Mouse (Mus musculus) left cerebral cortex, adult 18-20 months (tissue): Measurements from ENCODE around the gene Med4. TPM values are rescaled to one million over a fixed set of nuclear protein-coding genes. Genes with fewer than 3 reads are reported as not detected.
"Not testable (repeated sequence)": the region's sequence is repeated elsewhere in the genome, so short reads cannot be mapped to it uniquely, and the experiment has no call there.

Experiments
- DNase-seq, 2 experiments: peaks; one replicate each; pipeline ENCODE4 v3.0.0; 2021 to 2022; ENCODE audit warnings: low spot score in 2 of 2, mixed read lengths in 1 of 2
- total RNA-seq, 2 experiments: library from RNA; stranded (reverse); gene quantifications; 2 replicates each; pipeline ENCODE4 v1.2.3; 2021

Med4 gene
- total RNA-seq, 2 experiments from 2014 or later, result 28.3 to 32.3 TPM

GRCm38 (mm10) chr14:73501283-73501682 lies 8.5 kb upstream of the Med4 start:
- DNase-seq, result no peak

GRCm38 (mm10) chr14:73501721-73502120 lies 8.1 kb upstream of the Med4 start:
- DNase-seq, result no peak

DNA sequence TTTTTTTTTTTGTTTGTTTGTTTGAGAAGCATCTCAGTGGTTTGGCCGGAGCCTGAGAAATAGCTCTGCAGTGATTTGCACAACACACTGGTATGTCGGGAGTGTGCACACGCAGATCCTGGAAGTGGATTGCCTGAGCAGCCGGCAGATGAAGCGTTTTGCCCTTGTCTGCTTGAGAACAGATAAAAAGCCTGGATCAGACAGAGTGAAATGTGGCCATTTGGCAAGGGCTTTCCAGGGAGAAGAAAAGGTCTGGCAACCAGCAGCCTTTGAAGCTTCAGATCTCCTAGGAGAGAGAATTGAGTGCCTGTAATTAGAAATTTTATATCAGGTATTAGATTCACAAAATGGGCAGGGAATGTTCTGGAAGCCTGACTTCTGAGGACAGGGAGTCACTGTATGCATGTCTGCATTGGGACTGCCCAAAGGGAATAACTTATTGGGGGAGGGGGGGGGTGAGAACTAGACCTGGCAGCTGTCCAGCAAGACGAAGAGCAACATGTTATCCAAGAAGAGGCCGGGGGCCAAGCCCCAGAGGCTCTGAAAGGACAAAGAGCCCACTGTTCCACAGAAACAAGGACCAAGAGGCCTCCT lies 7.1 kb upstream of the Med4 start:
- DNase-seq, result no peak

GRCm38 (mm10) chr14:73503237-73503933 lies 6.4 kb upstream of the Med4 start:
- DNase-seq, result no peak

DNA sequence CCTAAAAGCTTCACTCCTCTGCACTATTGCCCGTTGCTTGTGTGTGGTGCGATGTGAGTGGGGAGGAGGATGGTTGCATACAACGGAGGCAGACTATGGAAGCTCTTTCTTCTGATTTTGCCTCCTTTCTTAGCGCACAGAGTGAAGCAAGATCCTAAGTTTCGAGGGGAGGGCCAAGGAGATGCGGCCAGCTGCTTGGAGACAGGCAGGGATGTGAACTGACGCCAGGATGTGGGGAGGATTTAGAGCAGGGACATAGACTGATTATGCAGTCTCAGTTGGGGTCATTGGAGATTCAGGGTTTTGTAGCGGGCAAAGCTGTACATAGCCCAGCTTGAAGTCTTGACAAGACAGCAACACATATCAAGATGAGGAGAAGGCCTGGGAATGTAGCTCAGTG lies 3.5 kb upstream of the Med4 start:
- DNase-seq, result no peak

DNA sequence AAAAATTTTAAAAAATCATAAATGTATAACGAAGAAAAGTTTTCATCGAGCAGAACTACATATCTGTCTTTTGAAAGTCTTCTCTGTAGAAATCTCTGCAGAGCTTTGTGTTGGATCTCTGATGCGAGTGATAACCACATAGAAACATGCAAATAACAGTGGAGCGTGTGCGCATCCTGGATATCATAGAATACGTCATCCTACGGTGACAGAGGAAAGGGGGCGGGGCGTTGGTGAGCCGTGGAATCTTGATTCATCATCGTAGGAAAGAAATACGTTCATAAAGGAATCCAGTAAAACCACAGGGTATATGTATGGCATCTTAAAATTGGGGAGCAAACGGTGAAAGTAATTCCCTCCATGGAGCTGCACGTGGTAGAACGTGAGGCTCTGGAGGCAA lies 2.6 kb upstream of the Med4 start:
- no peak for DNase-seq

DNA sequence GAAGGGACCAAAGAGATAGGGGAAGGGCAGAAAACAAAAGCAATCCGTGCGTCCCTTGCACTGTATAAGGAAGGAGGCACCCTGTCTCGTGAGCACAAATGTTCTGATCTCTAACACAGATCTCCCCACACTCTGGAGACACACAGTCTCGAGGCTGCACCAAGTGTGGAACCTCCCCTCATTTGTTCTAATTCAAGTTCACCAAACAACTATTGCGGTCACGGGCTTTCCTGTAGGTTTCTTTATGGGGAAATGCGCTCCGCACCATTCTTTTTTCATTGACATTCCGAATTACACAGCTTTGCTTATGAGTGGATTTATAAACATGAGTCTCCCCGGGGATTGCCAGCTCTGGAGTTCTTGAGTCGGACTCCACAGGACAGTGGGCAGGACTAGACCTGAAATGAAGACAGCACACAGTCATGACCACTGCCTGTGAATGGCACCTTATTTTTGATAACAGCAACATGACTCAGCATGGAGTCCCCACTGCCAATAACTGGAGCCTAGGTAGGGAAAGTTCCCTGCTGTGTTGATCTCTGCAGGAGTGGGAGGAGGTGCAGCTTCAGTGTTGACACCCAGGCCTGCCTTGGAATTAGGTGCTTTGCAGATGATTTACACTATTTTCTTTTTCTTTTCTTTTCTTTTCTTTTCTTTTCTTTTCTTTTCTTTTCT lies 2.0 kb upstream of the Med4 start:
- DNase-seq, result no peak

DNA sequence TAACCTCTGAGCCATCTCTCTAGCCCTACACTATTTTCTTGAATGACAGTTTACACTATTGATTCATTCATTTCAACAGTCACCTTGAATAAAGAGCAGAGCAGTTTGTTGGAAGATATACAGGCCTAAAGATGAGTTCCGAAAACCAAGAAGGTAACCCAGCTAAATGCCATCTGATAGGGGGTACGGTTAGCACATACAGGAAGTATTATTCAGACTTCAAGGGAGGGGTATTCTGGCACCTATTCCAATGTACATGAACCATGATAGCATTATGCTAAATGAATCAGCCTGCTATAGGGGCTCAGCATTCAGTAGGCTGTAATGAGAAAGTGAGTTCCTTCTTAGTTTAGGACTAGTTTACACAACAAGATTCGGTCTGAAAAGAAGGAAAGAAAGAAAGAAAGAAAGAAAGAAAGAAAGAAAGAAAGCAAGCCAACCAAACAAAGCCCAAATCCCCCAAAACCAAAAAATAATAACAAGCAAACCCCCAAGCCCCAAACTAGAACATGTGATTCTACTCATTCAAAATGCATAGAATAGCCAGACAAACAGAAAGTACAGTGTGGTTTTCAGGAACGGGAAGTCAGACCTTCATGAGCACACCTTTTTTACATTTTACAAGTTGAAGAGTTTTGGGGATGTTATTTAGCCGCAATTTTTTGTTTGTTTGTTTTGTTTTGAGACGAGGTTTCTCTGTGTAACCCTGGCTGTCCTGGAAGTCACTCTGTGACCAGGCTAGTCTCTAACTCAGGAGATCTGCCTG lies 1.0 kb upstream of the Med4 start:
- no peak for DNase-seq

DNA sequence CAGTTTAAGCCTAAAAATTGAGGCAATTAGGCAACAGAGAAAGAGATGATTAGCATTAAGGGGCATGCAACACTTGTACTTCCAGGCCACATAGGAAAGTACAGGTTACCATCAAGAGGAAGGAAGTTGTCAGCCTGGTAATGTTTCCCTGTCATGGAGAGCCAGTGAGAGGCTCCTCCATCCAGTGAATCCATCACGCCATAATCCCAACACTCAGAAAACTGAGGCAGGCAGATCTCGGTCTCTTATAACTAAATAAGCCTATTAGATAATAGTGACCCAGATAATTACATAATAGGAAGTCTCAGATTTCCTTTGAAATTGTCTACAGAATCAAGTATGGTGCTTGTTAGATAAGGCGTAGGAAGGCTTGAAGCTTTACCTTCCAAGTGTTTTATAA lies 14.3 kb downstream of the Med4 start:
- DNase-seq, result no peak

DNA sequence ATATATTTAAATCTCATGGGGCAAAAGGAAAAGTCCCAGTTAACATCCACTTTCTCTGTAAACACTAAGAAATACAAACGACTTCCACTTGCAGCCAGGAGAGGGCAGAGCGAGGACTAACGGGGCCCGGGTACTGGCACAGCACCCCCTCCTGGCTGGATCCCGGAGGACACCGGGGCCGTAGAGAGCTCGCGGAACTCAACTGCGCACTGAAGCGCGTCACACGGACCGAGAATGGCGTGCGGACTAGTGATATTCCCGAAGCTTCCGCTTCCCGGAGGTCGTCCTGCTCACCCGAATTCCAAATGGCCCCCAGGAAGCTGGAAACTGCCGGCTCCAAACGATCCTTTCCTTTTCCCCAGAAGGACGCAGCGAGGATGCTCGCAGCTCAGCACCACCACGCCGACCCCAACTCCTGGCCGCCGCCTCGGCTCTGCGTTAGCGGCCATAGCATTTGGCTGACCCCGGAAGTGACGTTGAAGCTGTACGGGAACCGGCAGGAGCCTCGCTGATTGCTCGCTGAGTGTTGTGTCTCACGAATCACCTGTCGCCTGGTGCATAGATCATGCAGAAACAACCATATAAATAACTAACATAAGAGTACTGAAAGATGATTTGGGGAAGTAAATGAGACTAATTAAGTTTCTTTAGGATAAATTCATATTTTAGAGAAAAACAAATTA lies 15.1 kb downstream of the Med4 start, which contains the start of gene Sucla2:
TSS of gene Sucla2 (plus strand) at position 554 of the 683 bp plus-strand sequence.
- DNase-seq, result peak; percentile 95 to 97

DNA sequence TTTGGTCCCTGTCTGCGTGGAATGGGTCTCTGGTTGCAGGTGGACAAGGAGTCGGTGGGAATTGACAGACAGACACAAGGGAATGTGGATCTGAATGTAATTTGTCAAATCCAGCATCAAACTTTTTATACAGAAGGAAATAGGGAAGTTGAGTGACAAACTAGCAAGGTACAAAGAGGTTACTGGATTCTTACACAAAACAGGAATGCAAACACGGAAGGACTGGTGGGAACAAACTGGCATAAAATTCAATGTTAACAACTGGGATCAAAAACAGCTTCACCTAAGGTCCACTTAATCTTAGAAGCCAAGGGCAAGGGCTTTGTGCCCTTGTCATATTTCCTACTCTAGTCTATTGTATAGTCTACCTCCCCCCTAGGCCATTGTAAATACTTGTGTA lies 18.8 kb downstream of the Med4 start:
- not testable (repeated sequence) for DNase-seq

- DNase-seq, result no peak
Observed at GRCm38 (mm10) chr14:73533755-73534465, 24.1 kb downstream of the Med4 start.

DNA sequence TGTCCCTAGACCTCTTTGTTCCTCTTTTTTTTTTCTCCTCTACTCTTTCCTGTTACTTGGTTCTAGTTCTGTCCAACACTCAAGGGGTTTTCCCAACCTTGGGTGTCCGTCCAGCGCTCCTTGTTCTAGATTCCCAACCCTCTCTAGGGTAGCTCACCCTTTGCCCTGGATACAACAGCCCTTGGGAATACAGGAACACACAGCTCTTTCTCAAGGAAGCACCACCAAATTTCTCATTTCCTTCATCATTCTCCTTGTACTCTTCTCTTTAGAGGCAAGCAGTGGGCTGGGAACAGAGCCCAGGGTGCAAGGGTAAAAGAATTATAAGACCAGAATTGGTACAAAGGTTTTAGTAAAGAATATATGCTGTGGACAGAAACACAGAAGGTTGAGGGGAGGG lies 25.8 kb downstream of the Med4 start:
- DNase-seq, result no peak

GRCm38 (mm10) chr14:73543781-73544180 lies 34.0 kb downstream of the Med4 start:
- DNase-seq, result no peak

- DNase-seq, result no peak
Observed at GRCm38 (mm10) chr14:73547034-73547433, 37.2 kb downstream of the Med4 start.

- no peak for DNase-seq
Observed at GRCm38 (mm10) chr14:73548051-73548450, 38.2 kb downstream of the Med4 start, which contains the start of gene Nudt15. Nudt15 (minus strand) TSS chr14:73548242.

DNA sequence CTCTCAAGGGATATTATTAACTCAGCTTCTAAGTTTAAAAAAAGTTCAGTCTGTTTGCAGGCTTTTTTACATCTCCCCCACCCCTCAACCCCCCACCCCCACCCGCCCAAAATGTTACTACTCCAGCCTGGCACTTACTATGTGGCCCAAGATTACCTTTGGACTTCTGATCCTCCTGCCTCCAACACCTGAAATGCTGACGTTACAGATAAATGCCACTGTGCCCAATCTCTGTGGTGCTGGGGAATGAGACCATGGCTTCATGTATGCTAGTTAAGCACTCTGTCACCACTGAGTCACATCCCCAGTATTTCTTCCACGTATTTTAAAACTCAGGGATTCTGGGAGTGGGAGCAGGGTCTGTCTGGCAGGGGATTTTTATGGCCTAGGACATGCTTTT lies 40.5 kb downstream of the Med4 start:
- DNase-seq, result no peak

- no peak for DNase-seq
Observed at GRCm38 (mm10) chr14:73550732-73551131, 40.9 kb downstream of the Med4 start.

DNA sequence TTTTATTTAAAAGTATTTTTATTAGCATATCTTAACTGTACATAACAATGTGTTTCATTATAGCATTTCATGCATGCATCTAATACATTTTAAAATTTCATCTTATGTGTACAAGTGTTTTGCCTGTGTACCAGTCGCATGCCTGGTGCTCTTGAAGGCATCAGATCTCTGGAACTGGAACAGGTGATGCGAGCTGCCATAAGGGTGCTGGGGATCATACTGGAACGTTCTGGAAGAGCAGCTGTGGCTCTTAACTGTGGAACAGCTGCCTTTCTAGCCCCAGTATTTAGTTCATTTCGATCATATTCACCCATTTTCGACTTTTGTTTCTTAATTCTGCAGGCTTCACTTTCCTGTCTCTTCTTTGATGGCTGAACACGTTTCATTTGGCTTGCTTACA lies 41.3 kb downstream of the Med4 start:
- no peak for DNase-seq

- DNase-seq, result peak; percentile 95
Observed at GRCm38 (mm10) chr14:73552341-73553121, 42.7 kb downstream of the Med4 start.
